Mouse (Mus musculus): ENCODE results near the gene Mgmt.

GRCm38 (mm10) chr7:137084651-137085050, 190.2 kb downstream of the Mgmt start:
- TF ChIP-seq GATA1 (IDR thresholded peaks at IDR 0.05; ENCODE audit: borderline replicate concordance, low read length) (no peak), FLI1 (IDR thresholded peaks at IDR 0.05; ENCODE audit: low read length) (no peak)
